Mouse (Mus musculus) midbrain, embryonic 14.5 days (tissue): ENCODE data around the gene Nacc1. TPM values are rescaled to one million over a fixed set of nuclear protein-coding genes. Genes with fewer than 3 reads are reported as not detected.

Source experiments
- ATAC-seq: fragments of 200-750 bp; cut with Nextera tagmentation; 2 replicates; pipeline ENCODE4 v1.8.0; 2017; ENCODE audit warnings: moderate number of reproducible peaks, moderate library complexity; ENCODE audit not compliant: low FRiP score, low TSS enrichment
- DNase-seq: peaks from one replicate; pipeline ENCODE4 v3.0.0-alpha.2; 2015
- H3K27ac ChIP-seq: fragments of 300-500 bp; sonication (generic); replicated peaks from 2 replicates; pipeline ENCODE4 v1.5.1; 2014; ENCODE audit warnings: mild to moderate bottlenecking, low read depth, low read length, moderate library complexity
- H3K27me3 ChIP-seq: fragments of 300-500 bp; sonication (generic); 2 replicates; pipeline ENCODE4 v1.6.1; 2014; ENCODE audit warnings: low read length, control low read depth, mixed read lengths; ENCODE audit not compliant: control insufficient read depth, insufficient read depth
- H3K36me3 ChIP-seq: fragments of 300-500 bp; sonication (generic); 2 replicates; pipeline ENCODE4 v1.6.1; 2014; ENCODE audit warnings: low read length, control low read depth; ENCODE audit not compliant: control insufficient read depth, insufficient read depth
- H3K4me1 ChIP-seq: fragments of 300-500 bp; sonication (generic); 2 replicates; pipeline ENCODE4 v1.6.1; 2014; ENCODE audit warnings: mild to moderate bottlenecking, antibody characterized with exemption, low read length, control low read depth; ENCODE audit not compliant: control insufficient read depth, insufficient read depth
- H3K4me2 ChIP-seq: fragments of 300-500 bp; sonication (generic); 2 replicates; pipeline ENCODE4 v1.6.1; 2014; ENCODE audit warnings: mild to moderate bottlenecking, low read length, moderate library complexity
- H3K4me3 ChIP-seq: fragments of 300-500 bp; sonication (generic); replicated peaks from 2 replicates; pipeline ENCODE4 v1.5.1; 2014; ENCODE audit warnings: low read depth, low read length
- H3K9ac ChIP-seq: fragments of 300-500 bp; sonication (generic); replicated peaks from 2 replicates; pipeline ENCODE4 v1.6.1; 2014; ENCODE audit warnings: mild to moderate bottlenecking, low read length, moderate library complexity
- H3K9me3 ChIP-seq: fragments of 300-500 bp; sonication (generic); 2 replicates; pipeline ENCODE4 v1.6.1; 2016; ENCODE audit warnings: low read length, control low read depth, mixed read lengths; ENCODE audit not compliant: control insufficient read depth
- WGBS: fragments of 180-500 bp; shearing (Covaris S2); extraction: QIAGEN DNeasy Blood & Tissue Kit; methylation state at CpG from one replicate; pipeline ENCODE4 v1.1.7; 2014; 5-methylcytosine and 5-hydroxymethylcytosine counted together
- polyA plus RNA-seq: library from polyadenylated mRNA; unstranded; fragments of >200 nt; fragmentation: Nextera tagmentation; extraction: Ambion mirVana; gene quantifications from 2 replicates; pipeline ENCODE4 v1.2.1, GENCODE M21; 2014

Nacc1 gene
- 19.1 and 20.2 TPM in 2 replicates for polyA plus RNA-seq

DNA sequence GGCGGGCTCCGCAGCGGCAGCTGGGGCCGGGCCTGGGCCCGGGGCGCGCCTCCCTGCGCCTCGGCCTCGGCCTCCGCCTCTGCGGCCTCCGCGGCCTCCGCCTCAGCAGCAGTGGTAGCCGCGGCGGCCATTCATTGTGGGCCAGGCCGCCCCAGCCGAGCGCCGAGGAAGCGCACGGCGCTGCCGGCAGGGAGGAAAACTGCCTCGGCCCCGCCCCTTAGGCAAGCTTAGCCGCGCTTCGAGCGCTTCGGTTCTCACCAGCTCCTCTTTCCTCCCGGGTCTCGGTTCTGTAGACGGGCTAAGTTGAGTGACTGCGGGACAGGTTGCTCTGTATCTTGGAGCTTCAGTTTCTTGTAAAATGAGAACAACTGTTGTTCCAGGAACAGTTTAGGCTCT, at the start of gene Nacc1:
TSS of gene Nacc1 (minus strand) at position 158 of the 396 bp plus-strand sequence.
- ATAC-seq (peak; percentile 87), DNase-seq (peak; percentile 95)
- Histone ChIP-seq H3K4me3 (peak within 1 kb of the TSS; percentile 100), H3K36me3 (peaks cover 14% of the 10 kb centered on the region), H3K4me1 (peaks cover 36% of the 10 kb centered on the region), H3K4me2 (peak within 1 kb of the TSS; percentile 91), H3K27ac (peak within 1 kb of the TSS; percentile 89), H3K9ac (peak within 1 kb of the TSS; percentile 98), H3K27me3 (no peaks in the 10 kb centered on the region), H3K9me3 (no peaks in the 10 kb centered on the region)
- WGBS, result under 1% methylated on average over 37 of the region's 37 CpGs

- Histone ChIP-seq H3K27ac (no peak overlapping the region), H3K9me3 (no peaks in the 10 kb centered on the region), H3K4me3 (no peak overlapping the region), H3K9ac (no peak overlapping the region), H3K4me2 (no peak overlapping the region), H3K36me3 (no peaks in the 10 kb centered on the region), H3K27me3 (peaks cover 48% of the 10 kb centered on the region), H3K4me1 (peaks cover 22% of the 10 kb centered on the region)
- WGBS, result 74% methylated on average over 4 of the region's 4 CpGs
- DNase-seq (no peak), ATAC-seq (no peak)
Measured at GRCm38 (mm10) chr8:84736521-84736920, 48.9 kb upstream of the Nacc1 start.

GRCm38 (mm10) chr8:84735597-84735996, 47.9 kb upstream of the Nacc1 start:
- Histone ChIP-seq H3K36me3 (no peaks in the 10 kb centered on the region), H3K27ac (no peak overlapping the region), H3K4me1 (peaks cover 32% of the 10 kb centered on the region), H3K9ac (no peak overlapping the region), H3K4me3 (no peak overlapping the region), H3K4me2 (no peak overlapping the region), H3K27me3 (peaks cover 39% of the 10 kb centered on the region), H3K9me3 (no peaks in the 10 kb centered on the region)
- ATAC-seq (no peak), DNase-seq (no peak)
- 55% methylated on average over 2 of the region's 2 CpGs for WGBS

- peaks cover 31% of the 10 kb centered on the region for H3K27me3 ChIP-seq
- no peak overlapping the region for H3K4me2 ChIP-seq
- H3K27ac ChIP-seq, result no peak overlapping the region
- H3K9ac ChIP-seq, result no peak overlapping the region
- DNase-seq (no peak), ATAC-seq (no peak)
- no peak overlapping the region for H3K4me3 ChIP-seq
- H3K4me1 ChIP-seq, result peaks cover 36% of the 10 kb centered on the region
- 84% methylated on average over 2 of the region's 2 CpGs for WGBS
- no peaks in the 10 kb centered on the region for H3K36me3 ChIP-seq
- no peaks in the 10 kb centered on the region for H3K9me3 ChIP-seq
Measured at GRCm38 (mm10) chr8:84734680-84735079, 47.0 kb upstream of the Nacc1 start.

DNA sequence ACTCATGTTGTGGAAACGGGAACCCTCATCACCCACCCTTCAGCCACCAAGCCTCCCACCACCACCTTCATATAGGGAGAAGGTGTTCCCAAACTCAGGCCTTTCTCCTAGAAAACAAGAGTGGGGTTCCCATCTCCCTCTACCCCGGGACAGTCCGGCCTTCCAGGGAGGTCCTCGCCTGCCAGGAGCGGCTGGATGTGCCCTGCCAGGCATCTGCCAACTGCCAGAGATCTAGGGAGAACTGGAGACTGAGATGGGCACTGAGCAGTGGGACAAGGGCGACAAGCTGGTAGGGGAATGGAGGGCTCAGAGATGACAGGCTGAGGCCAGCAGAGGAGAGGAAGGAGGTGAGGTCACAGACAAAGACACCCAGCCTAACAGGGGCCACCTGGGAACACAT, 46.3 kb upstream of the Nacc1 start:
- Histone ChIP-seq H3K36me3 (no peaks in the 10 kb centered on the region), H3K4me3 (no peak overlapping the region), H3K9ac (no peak overlapping the region), H3K9me3 (no peaks in the 10 kb centered on the region), H3K4me2 (no peak overlapping the region), H3K27me3 (peaks cover 24% of the 10 kb centered on the region; the same call in 1 of the 2 replicates), H3K4me1 (peaks cover 35% of the 10 kb centered on the region), H3K27ac (no peak overlapping the region)
- DNase-seq (no peak), ATAC-seq (no peak)
- WGBS, result 83% methylated on average over 6 of the region's 6 CpGs

DNA sequence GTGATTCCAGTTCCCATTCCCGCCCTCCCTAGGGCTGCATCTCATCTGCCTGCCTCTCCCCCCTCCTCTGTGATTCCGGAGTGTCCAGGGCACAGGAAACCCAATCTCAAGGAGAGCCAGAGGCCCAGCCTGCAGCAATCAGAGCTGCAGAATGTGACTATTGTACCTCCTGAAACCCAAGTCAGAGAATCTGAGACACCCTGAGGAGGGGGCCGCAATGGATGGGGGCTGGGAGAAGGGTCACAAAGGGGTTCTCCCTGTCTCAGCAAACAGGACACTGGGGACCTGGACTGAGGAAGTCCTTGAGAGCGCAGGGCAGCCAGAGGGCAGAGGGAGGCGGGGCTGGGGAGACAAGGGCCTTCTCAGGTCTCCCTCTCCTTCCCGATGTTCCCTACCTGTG, 45.3 kb upstream of the Nacc1 start:
- WGBS, result 56% methylated on average over 6 of the region's 6 CpGs

DNA sequence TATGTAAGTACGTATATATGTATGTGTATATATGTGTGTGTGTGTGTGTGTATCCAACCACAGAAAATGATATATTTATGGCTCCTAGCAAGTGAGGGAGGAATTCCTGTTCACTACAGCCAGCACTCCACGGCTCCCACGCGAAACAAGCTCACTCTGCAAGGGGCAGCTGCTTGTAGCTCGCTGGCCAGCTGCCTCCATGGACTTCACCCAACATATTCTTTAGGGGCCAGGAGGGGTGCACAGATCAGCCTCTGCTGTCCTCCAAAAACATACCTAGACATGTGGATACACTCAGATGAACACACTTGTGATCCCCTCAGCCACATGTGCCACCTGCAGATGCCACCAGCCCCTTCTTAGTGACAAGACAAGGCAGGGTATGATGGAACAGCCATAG, 44.9 kb upstream of the Nacc1 start:
- peak overlapping the region; percentile 78 for H3K27ac ChIP-seq
- no peaks in the 10 kb centered on the region for H3K9me3 ChIP-seq
- no peak overlapping the region for H3K4me2 ChIP-seq
- WGBS, result 69% methylated on average over 5 of the region's 5 CpGs
- no peaks in the 10 kb centered on the region for H3K36me3 ChIP-seq
- no peak overlapping the region for H3K4me3 ChIP-seq
- no peak for DNase-seq
- H3K4me1 ChIP-seq, result peaks cover 37% of the 10 kb centered on the region
- H3K27me3 ChIP-seq, result peaks cover 14% of the 10 kb centered on the region; the same call in 1 of the 2 replicates
- no peak overlapping the region for H3K9ac ChIP-seq
- ATAC-seq, result no peak

More for the DNA sequence above, 45.3 kb upstream of the Nacc1 start:
- H3K36me3 ChIP-seq, result no peaks in the 10 kb centered on the region
- H3K27ac ChIP-seq, result peak overlapping the region; percentile 78
- H3K27me3 ChIP-seq, result peaks cover 19% of the 10 kb centered on the region; the same call in 1 of the 2 replicates
- H3K4me3 ChIP-seq, result no peak overlapping the region
- H3K9ac ChIP-seq, result no peak overlapping the region
- DNase-seq, result no peak
- H3K4me2 ChIP-seq, result no peak overlapping the region
- no peak for ATAC-seq
- no peaks in the 10 kb centered on the region for H3K9me3 ChIP-seq
- H3K4me1 ChIP-seq, result peaks cover 42% of the 10 kb centered on the region

GRCm38 (mm10) chr8:84731371-84732177, 43.9 kb upstream of the Nacc1 start:
- Histone ChIP-seq H3K9ac (no peak overlapping the region), H3K4me1 (peaks cover 36% of the 10 kb centered on the region), H3K9me3 (no peaks in the 10 kb centered on the region), H3K4me3 (no peak overlapping the region), H3K4me2 (no peak overlapping the region), H3K27ac (peak overlapping the region; percentile 78), H3K27me3 (peaks cover 6% of the 10 kb centered on the region; the same call in 1 of the 2 replicates), H3K36me3 (no peaks in the 10 kb centered on the region)
- 59% methylated on average over 11 of the region's 11 CpGs for WGBS
- DNase-seq (no peak), ATAC-seq (no peak)
